Mouse (Mus musculus): ENCODE data around the gene Slc16a6. TPM values are rescaled to one million over a fixed set of nuclear protein-coding genes. Genes with fewer than 3 reads are reported as not detected.

The Slc16a6 gene
- 17.3 TPM for polyA plus RNA-seq (2017; shearing (Covaris generic))

DNA sequence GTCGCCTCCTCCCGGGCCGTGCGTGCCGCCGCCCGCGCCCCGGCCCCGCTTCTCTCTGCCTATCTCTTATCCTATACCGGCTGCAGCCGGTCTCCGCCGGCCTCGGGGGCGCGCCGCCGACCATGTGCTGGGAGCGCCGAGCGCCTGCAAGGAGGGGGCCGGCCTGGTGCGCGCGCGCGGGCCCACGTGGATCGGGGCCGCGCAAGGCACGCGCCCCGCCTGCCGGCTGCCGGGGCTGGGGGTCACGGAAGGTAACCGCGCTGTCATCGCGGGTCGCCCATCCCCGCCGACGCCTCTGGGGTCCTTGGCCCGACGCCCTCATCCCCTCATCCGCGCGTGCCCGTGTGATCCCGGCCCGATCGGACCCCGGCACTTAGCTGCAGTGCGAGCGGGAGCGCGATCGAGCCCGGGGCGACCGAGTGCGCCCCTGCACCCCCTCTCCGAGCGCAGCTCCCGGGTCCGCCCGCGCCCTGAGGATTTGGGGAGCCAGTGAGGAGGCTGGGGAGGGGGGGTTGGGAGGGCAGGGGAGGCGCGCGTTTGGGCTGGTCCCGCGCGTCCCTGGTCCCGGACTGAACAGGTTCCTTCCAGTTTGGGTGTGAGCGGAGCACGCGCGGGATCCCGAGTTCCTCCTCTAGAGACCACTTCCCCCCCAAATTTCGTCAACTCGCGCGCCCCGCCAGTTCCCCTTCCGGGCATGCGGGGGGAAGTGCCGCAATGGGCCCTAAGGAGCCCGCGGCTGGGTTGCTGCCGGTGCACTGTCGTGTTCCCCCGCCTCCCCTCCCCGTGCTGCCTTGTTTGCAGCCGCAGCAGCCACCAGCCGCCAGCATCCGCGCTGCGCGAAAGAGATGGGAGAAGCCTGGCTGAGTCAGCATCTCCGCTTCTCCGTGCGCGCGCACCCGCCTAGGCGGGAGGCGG, at the start of gene Slc16a6, which contains the start of gene Arsg:
Gene Slc16a6, minus strand, starts transcription at position 428 of the 915 bp plus-strand sequence.
Gene Arsg, plus strand, starts transcription at position 204 of the 915 bp plus-strand sequence.

DNA sequence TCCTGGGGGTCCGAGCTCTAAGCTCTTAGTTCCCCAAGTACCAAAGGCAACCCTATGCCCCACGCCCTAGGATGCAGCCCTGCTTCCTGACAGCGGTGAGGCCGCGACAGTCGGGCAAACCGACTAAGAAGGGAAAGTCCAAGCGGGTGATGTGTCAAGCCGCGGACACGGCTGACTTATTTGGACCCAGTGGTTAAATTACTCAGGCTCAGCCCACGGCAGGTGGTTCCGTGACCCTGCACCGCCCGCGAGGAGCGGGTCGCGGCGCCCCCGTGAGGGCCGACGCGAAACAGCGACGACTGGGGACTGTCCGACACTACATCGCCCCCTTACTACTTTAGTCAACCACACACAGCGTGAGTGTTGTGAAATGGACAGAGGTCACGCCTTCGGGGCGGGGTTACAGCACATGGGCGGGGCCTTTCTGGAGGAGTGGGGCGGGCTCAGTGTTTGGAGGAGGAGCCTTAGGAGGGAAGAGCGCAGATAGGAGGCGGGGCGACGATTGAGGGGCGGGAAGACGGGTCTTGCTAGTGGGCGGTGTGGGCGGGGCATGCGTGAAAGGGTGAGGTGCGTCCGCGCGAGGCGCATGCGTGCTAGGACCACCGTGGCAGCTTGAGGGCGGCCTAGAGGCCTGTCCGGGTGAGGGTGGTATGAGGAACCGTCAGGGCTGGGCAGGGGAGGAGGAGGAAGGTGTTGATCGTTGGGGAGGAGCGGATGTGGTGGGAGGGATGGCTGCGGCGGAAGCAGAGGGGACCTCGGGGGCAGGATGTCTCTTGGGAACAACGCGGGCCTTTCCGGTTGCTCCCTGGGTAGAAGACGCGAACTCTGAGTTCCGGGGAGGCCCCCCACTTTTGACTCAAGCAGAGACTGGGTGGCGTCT, 47.8 kb downstream of the Slc16a6 start, which contains the start of gene Amz2:
Gene Amz2, plus strand, starts transcription at position 555 of the 880 bp plus-strand sequence.

DNA sequence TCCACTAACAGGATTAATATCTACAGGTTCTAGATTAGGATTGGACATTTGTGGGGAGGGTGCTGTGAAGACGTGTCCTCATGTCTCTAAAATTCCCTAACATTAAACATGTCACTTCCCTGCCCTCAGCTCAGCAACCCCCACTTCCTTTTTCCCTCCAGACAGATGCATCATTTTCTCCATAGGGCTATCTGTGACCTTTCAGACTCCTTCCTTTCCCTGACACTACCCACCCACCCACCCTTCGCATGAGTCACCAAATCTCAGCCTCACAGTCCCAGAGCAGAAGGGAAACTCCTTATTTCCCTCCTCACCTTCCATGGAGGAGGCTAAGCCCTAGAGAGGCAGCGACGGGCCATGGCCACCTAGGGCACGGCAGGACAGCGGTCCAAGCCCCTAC, 59.8 kb downstream of the Slc16a6 start, which contains the start of gene 9930022D16Rik:
Gene 9930022D16Rik, plus strand, starts transcription at position 301 of the 400 bp plus-strand sequence.

Other genes with a start within 250 kb of the Slc16a6 start
- 8.1 TPM for gene Rgs9, start 175.5 kb downstream of the Slc16a6 start, polyA plus RNA-seq (2017; shearing (Covaris generic))
- gene Gna13, start 110.8 kb downstream of the Slc16a6 start, polyA plus RNA-seq (2017; shearing (Covaris generic)): 64.9 TPM
- gene 9930022D16Rik, start 59.7 kb downstream of the Slc16a6 start, polyA plus RNA-seq (2017; shearing (Covaris generic)): 0.25 TPM
- 34.2 TPM for gene Amz2, start 47.7 kb downstream of the Slc16a6 start, polyA plus RNA-seq (2017; shearing (Covaris generic))
- 3.1 TPM for gene Arsg, start 224 bp downstream of the Slc16a6 start, polyA plus RNA-seq (2017; shearing (Covaris generic))
- gene Wipi1, start 138.4 kb upstream of the Slc16a6 start, polyA plus RNA-seq (2017; shearing (Covaris generic)): 0.11 TPM
- 428 TPM for gene Prkar1a, start 175.8 kb upstream of the Slc16a6 start, polyA plus RNA-seq (2017; shearing (Covaris generic))
- gene Fam20a, start 248.7 kb upstream of the Slc16a6 start, polyA plus RNA-seq (2017; shearing (Covaris generic)): 2.7 TPM